Mouse (Mus musculus): ENCODE measurements around the gene 2200002D01Rik.
"Not testable (repeated sequence)": the region's sequence is repeated elsewhere in the genome, so short reads cannot be mapped to it uniquely, and the experiment has no call there.

The 2200002D01Rik gene

DNA sequence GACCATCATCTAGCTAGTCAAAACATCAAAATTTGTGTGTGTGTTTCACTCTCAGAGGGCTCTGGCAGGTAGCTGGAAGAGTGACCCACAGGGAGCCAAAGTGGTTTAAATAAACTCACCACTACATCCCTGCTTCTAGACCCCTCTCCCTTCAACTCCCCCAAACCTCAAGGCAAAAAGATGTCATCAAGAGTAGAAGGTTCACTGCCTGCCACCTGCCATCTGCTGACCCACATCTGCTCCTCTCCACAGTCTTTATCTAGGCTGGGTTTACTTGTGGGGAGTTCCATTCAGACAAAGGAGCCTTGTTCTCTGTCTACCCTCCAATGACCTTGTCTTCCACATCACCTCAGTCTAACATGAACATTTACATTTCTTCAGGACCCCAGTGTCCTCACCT, 31.0 kb upstream of the 2200002D01Rik start:
- no peak for DNase-seq (ENCODE audit: low spot score)

DNA sequence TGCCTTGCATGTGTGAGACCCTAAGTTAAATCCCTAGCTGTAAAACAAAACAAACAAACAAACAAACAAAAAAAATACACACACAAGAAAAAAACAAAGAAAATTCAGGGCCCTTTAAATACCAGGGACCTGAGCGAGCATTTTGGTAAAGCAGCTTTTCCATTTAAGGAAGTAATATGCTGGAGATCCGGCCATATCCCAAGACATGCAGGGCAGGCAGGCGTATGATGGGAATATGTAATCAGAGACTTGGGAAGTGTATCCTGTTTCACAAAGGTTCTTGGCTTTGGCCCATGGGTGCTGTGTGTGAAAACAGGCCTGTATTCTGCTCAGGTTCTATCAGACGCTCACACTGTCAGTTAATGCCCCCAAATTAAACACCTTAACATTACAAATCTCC, 29.2 kb upstream of the 2200002D01Rik start:
- no peak for DNase-seq (ENCODE audit: low spot score)

DNA sequence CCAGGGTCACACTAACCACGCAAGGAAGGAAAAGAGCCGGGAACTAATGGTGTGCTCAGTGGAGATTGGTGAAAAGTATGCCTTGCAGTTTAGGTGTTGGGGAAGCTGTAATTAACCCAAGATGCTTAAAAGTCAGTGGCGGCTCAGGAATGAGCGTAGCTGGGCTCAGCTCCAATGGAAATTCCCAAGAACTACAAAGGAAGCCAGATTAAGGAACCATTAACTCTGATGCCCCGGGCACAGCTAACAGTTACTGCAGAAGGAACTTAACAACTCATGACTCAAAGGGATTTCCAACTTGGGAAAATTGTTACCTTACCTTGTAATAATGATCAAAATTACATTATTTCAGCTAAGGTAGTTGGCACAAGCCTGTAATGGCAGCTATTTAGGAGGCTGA, 28.4 kb upstream of the 2200002D01Rik start:
- DNase-seq (ENCODE audit: low spot score), result no peak

DNA sequence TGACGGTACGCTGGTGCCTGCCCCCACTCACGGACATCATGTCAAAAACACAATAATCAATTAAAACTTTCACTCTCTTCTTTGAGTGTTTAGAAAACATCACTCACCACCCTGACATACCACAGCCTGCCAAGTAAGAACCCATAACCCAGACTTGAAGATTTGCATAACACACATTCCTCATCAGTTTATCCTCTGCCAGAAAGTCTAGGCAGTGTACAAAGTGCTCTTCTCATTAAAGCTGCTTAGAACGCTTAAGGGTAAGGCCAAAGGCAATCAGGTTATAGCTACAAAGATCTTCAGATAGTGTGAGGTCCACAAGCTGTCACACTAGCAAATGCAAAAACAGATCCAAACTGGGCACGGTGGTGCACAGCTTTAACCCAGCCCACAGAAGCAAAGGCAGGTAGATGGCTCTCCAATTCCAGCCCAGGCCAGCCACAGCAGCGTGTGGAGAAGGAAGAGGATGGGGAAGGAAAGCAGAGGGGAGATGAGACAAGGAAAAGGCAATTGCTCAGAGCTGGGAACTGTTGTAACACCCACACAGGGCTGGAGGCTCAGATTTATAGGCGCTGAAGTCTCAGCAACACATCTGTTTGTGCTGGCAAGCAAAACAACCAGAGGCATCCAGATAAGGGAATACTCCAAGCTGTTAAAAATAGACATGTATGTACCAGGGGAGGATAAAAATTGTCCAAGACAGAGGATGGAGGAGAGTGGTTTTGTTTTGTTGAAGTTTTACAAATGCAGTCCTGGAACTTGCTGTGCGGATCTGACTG, 23.6 kb upstream of the 2200002D01Rik start:
- DNase-seq (ENCODE audit: low spot score), result no peak

DNA sequence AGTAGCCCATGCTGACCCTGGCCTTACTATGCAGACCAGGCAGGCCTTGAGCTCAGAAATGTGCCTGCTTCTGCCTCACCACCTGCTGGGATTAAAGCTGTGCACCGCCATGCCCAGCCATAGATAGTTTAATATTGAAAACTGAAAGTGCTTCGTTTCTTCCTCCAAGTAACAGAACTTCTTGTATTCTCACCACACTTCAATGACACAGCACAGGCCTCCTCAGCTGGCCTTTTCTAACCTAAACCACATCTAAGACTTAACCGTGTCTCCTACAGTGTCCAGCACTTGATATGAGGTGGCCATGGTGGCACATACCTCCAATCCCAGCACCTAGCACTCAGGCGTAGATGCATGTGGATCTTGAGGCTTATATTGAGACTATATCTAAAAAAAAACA, 22.2 kb upstream of the 2200002D01Rik start:
- no peak for DNase-seq (ENCODE audit: low spot score)

DNA sequence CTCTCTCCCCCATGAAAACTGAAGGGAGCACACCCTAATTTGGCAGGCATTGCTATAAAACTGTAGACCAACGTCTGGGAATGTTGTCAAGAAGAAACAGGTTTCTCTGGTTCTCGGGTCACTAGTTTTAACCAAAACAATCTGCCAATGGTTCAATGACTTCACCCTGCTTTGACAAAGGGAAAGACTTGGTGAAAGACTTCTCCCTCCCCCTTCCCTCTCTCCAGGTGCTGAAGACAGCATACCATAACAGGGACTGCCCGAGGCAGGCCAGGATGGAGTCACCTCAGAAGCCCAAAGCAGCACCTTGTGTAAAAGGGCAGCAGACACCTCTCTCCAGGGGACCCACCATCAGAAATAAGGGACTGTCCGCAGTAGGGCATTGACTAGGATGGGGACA, 18.7 kb upstream of the 2200002D01Rik start:
- DNase-seq (ENCODE audit: low spot score), result no peak

DNA sequence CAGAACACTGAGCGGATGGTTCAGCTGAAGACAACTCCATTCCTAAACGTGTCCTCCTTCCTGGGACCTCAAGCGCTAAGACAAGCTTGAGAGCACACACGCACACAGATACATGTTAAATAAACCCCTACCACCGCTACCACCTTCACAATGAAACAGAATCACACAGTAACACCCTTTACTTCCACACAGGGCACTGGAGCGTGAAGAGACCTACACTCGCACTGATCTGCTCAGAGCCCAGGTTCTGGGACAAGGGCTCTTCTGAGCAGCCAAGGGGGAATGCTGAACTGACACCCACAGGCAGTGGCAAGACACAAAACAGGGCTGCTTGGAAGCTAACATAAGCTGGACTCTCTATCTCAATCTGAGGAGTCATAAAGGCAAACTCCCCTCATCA, 17.4 kb upstream of the 2200002D01Rik start:
- DNase-seq (ENCODE audit: low spot score), result no peak

DNA sequence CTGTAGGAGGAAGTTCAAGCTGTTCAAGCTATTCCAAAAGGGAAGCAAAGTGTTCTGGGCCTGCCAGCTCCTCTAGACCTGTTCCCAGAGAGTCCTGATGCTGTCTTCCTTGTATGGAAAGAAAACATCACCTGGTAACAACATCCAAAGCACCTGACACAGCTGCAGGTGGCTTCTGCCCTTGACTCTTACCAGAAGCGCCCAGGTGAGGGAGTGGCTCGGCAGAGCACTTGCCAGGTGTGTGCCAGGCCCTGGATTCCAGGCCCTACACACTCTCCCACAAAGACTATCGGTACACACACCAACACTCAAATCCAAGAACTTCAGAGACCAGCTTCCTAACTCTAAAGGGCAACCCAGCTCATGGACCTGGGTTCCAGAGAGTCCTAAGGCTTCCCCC, 15.6 kb upstream of the 2200002D01Rik start:
- no peak for DNase-seq (ENCODE audit: low spot score)

DNA sequence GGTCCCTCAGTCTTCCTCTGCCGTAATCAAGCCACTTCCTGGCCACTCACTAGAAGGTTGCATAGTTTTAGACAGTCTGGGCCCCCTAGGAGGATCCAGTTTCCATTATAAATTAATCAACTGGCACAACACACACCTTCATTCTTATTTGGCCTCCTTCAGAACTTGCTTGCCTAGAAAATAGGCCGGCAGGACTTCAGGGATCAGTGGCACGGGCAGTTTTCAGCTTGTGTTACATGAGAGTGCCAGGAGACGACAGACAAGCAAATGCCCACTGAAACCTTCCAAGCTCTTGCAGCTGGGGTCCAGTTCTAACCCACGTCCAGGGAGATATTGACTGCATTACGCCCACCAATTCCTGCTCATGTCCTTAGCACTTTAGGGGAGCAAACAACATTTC, 13.9 kb upstream of the 2200002D01Rik start:
- no peak for DNase-seq (ENCODE audit: low spot score)

DNA sequence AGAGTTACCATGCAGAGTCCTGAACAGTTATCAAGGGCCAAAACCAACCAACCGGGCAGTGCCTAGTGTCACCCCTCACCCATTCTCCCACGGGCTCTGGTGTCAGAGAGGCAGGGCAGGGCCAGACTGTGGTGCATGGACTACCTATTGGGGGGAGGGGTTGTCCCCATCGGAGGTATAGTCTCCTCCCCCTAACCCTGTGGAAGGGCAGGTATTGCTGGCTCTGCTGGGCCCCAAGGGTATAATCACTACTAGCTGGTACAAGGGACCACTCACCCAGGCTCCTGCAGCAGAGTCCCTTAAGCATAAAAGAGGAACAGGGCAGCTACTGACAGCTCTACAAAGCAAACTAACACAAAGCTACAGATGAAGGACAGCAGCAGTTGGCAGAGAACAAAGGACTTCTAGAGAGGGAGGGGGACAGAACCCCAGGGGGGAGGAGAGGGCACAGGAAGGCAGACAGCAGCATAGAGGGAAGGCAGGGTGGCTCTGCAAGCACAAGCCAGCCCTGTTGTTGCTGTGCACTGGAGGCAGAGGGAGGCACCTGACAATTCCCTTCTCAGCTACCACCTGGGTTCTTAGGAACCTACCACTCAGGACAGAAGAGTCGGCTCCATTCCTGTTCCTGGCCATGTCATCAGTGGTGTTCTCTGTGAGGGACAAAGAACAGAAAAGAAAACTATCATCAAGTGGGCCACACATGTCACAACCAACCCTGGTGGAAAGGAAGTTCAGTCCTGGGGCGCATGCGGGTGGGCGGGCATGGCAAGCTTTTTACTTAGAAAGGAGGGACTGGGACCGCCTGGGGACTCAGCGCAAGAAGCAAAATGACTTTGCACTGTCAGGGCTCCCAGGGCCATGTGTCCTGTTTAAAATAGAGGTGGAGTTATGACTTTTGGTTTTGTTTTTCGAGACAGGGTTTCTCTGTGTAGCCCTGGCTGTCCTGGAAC, 11.8 kb upstream of the 2200002D01Rik start:
- DNase-seq (ENCODE audit: low spot score), result no peak

DNA sequence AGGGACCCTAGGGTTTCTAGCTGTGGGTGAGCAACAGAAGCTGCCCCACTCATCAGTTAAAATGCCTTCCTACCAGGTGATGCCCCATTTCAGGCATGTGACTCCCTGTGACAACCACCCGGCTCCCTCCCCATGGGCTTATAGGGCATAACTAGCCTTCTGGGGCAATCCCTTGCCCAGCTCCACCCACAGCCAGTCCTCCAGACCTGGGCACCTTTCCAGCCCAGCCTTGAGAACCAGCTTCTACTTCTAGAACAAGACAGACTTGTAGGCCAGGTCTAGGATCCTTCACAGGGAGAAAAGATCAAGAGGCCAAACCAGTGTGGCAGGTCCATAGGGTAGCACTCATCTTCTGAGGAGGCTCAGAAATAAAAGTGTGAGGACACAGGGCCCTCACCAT, 9.1 kb upstream of the 2200002D01Rik start:
- DNase-seq (ENCODE audit: low spot score), result no peak

DNA sequence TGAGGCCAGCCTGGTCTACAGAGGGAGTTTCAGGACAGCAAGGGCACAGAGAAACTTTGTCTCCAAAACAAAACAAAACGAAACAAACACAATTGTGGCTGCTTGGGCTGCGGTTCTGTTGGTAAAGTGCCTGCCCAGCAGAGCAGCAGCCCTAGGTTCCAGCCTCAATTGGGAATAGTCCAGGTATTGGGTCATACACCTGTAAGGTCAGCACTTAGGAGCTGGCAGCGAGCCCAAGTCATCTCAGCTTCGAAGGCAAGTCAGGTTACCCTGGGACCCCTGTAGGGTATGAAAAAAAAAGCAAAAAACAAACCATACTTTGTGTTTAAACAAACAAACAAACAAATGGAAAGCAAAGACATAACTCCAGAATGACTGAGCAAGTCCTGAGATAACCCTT, 7.6 kb upstream of the 2200002D01Rik start:
- DNase-seq (ENCODE audit: low spot score), result no peak

DNA sequence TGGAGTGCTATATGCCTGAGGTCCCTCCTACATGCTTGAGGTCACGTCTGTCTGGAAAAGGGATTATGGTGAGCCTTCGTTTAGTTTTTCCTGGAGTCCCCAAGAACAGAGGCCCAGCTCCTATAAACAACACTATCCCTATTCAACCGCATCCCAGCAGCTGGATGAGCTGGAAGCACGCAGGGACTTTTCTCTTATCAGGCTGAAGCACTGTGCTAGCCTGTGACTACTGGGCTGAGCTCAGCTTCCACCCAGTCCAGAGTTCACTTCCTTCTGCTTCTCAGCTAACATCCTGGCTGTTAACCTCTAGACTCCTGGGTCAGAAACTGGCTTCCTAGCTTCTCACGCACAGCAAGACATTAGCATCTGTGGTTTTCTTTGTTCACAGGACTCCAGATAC, 5.6 kb upstream of the 2200002D01Rik start:
- DNase-seq (ENCODE audit: low spot score), result no peak

DNA sequence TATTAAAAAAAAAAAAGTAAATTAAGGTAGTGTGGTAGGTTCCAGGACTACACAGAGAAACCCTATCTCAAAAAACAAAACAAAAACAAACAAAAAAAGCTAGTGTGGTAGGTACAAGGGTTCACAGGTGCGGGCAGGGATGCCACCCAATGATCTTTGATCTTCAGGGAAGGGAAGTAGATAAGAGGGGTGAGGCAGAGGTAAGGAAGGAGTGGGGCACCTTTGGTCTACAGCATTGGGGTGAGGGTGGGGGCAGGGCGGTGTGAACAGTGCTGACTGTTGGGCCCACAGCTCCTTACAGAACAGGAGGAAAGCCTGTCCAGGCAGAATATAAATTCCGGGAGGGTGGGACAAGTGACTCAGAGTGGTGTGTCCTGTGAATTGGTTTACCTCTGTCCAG, 2.9 kb upstream of the 2200002D01Rik start:
- DNase-seq (ENCODE audit: low spot score), result no peak

DNA sequence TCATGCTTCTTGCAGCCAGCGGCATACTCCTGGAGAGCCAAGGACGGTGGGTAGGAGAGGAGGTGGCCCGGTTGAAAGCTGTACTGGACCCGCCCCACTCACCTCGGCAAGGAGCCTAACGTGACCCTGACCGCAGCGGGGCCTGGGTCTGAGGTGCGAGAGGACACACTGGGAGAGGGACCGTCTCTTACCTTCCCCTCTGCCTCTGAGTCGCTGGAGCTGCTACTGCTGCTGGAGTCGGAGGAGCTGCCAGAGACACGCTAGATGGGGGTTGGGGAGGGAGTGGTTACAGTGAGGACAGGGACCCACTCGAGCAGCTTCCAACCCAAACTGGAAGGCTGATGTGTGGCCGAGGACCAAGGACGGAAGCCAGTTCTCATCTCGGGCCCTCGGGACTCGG, 560 bp downstream of the 2200002D01Rik start:
- no peak for DNase-seq (ENCODE audit: low spot score)

DNA sequence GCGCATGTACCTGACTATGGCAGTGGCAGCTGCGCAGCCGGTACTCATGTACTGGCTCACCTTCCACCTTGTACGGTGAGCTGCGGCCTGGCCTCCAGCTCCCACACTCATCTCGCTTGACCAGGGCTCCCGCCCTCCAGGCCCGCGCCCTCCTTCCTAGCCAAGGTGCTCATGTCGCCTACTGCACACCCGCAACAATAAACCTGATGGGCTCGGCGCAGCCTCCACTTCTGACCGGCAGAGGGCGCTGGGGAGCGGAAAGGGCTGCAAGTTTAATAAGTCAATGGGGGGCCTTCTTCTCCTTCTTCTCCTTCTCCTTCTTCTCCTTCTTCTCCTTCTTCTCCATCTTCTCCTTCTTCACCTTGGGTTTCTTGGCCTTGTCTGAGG, 959 bp downstream of the 2200002D01Rik start:
- DNase-seq (ENCODE audit: low spot score), result peak; percentile 81

DNA sequence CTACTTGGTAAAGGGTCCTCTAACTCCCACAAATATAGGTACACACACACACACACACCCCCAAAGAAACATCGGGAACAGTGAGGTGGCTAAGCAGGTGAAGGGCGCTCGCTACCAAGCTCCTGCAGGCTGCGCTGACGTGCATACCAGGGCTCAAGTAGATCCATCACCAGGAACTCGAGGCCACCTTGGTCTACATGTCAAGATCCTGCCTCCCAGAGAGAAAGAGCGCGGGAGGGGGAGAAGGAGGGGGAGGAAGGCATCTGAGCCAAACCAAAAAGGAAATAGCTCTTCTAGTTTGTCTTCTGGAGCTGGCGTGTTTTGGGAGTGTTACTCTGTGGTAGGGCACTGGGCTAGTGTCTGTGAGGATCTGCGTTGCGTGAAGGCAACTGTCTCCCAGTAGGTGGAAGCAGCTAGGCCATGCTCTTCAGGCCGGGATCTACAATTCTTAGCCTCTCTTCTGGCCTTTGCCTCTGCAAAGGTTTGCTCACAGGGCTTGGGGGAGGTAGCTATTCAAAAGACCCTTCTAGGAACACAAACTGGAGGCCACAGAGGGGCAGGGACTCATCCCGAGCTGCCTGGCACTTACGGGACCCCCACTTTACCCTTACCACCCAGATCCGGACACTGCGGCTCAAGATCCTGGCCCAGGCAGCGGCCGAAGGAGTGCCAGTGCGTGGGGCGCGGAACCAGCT, 1.5 kb downstream of the 2200002D01Rik start:
- no peak for DNase-seq (ENCODE audit: low spot score)

DNA sequence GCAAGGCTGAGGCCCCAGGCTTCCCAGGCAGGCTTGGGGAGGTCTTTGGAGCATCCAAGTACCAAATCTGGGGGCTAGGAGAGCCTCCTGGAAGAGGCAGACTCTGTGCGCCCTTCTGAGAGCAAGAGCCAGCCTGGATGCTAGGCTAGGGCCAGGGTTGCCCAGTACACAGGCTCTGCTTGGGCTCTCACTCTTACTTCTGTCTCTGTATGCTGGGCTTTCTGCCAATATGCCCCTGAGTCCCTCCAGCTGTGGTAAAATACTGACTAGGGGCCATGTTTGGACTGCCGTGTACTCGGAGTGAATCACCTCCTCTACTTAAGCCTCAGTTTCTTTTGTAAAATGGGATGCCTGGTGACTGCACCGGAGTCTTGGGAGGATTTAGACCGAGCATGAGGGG, 2.3 kb downstream of the 2200002D01Rik start:
- DNase-seq (ENCODE audit: low spot score), result no peak

DNA sequence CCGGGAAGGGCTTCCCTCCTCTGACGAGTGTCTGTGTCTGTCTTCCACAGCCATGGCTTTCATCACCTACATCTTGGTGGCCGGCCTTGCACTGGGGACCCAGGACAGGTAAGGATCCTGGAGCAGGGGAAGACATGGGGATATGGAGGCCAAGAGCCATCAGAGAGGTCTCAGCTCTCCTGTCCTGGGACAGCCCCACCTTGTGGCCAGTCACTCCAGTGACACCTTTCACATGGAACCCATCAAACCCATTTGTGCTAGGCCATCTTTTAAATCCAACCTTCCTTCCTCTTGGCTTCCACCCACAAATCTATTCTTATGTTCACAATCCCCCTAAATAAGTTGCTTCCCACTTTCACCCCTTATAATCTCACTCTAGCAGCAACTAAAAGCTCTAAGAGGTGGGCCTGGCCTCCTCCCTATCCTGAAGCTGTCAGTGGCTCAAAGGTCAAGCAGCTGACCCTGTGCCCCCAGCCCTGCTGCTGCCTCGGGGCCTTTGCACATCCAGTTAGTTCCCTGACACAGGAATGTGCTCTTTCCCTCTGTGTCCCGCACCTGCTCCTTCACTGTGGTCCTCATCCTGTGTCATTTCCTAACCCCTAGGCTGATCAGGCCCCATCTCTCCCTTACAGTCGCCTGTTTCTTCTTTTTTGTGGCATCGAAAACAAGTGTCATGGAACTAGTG, 3.4 kb downstream of the 2200002D01Rik start:
- no peak for DNase-seq (ENCODE audit: low spot score)

DNA sequence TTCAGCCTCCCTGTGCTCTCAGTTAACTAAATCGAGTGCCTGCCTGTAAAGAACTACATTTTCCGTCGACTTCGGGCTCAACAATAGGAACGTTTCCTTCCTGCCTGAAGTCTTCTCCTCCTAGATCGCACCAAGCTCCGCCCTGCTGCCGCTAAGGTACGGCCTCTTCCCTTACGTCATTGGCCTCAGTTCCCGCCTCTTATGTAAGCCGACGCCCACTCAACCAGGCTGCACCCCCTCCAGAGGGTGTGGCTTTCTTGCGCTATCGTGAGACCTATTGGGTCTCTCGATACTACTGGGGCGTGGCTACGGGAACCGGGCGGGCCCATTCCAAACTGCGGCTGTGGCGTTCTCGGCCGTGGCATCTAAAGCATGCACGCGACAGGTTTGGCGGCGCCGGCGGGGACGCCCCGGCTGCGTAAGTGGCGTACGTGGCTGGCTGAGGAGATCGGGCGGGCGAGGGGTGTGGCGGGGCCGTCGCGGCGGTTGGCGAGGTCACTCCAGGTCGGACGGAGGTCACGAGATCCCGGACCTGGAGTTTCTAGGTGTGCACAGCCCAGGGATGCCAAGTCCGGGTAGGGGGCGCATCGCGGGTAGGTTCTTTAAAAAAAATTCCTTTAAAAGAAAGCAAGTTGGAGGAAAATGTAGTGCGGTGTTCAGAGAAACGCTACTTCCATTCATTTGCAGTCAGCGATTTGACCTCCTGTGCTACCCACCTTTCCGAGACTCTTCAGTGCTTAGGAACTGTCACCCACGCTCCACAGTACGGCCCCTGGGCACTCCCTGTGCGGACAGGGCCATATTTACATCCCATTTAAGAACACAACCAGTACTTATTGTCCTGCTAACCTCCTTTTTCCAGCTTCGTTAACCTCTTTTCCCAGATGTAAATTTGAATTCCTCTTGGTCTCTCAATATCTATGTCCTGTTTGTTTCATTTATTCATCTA, 10.0 kb downstream of the 2200002D01Rik start, which contains the start of gene Yif1b:
Yif1b (plus strand) TSS at position 311 of the 949 bp plus-strand sequence.
- peak; percentile 98 for DNase-seq (ENCODE audit: low spot score)

DNA sequence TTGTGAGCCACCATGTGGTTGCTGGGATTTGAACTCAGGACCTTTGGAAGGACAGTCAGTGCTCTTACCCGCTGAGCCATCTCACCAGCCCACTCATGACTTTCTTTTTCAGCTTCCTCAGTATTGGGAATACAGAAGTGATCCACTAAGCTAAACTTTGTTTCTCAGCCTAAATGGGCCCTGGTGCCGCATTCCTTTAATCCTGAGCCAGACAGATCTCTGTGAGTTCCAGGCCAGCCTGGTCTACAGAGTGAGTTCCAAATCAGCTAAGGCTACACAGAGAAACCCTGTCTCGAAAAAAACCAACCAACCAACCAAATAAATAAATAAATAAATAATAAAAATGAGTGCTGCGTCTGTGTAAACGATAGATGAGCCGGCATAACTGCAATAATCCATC, 10.7 kb downstream of the 2200002D01Rik start:
- DNase-seq (ENCODE audit: low spot score), result not testable (repeated sequence)

Measured in layer of hippocampus, adult 11-12 months (tissue).